Mouse (Mus musculus) kidney, adult 2 months (tissue): ENCODE measurements at regions not wholly inside any gene's neighbourhood (a gene's known extent, or its start where the extent isn't known, plus 50 kb on each side); places are given as distances from the start of the nearest gene placed in this dataset.

ENCODE experiments used
- DNase-seq: peaks from one replicate; pipeline ENCODE4 v3.0.0; 2021
- H3K27ac ChIP-seq: fragments of 200-500 bp; 2 replicates; pipeline ENCODE4 v1.5.1; 2012; ENCODE audit warnings: low read depth, low read length, control low read depth, inconsistent platforms; ENCODE audit not compliant: insufficient read depth
- H3K27me3 ChIP-seq: fragments of 200-500 bp; replicated peaks from 2 replicates; pipeline ENCODE4 v1.6.1; 2012; ENCODE audit warnings: mild to moderate bottlenecking, moderate library complexity, low read length, inconsistent platforms; ENCODE audit not compliant: control insufficient read depth, insufficient read depth
- H3K36me3 ChIP-seq: fragments of 200-500 bp; 2 replicates; pipeline ENCODE4 v1.6.1; 2012; ENCODE audit warnings: mild to moderate bottlenecking, moderate library complexity, low read length, inconsistent platforms; ENCODE audit not compliant: control insufficient read depth, insufficient read depth
- H3K4me1 ChIP-seq: fragments of 200-500 bp; 2 replicates; pipeline ENCODE4 v1.6.1; 2011; ENCODE audit warnings: low read length; ENCODE audit not compliant: control insufficient read depth, insufficient read depth
- H3K4me3 ChIP-seq: fragments of 200-500 bp; 2 replicates; pipeline ENCODE4 v1.5.1; 2011; ENCODE audit warnings: mild to moderate bottlenecking, low read depth, low read length, control low read depth; ENCODE audit not compliant: insufficient read depth
- CTCF ChIP-seq: fragments of 200-500 bp; conservative IDR thresholded peaks from 2 replicates; pipeline ENCODE4 v1.5.1; 2011; ENCODE audit warnings: low read depth, mild to moderate bottlenecking, control low read depth, low read length, moderate library complexity, mixed read lengths; ENCODE audit not compliant: insufficient read depth, insufficient read length
- POLR2A ChIP-seq: fragments of 200-500 bp; IDR thresholded peaks from one replicate; pipeline ENCODE4 v1.6.1; 2011; ENCODE audit warnings: low read depth, low read length, control low read depth
- WGBS: fragments of 180-500 bp; shearing (Covaris S2); methylation state at CpG from one replicate; pipeline ENCODE4 v1.1.7; 2018; 5-methylcytosine and 5-hydroxymethylcytosine counted together

DNA sequence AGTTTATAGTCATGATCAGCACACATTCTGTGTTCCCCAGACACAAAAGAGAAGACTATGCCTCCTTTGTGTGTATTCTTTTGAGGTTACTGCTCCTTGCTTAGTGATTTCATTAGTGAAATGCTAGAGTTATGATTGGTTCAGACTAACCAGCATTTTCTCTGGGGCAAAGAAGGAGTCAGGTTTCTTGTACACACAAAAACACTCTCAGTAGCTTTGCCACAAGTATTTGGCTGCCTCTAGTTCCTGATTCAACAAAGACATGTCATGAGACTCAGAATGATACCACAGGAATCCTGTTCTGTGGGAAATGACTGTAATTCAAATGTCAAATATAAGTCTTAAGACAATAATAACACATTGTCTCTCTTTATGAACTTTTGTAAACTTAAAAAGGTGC, 86.9 kb downstream of the Alx1 start:
- TF ChIP-seq CTCF (no peak), POLR2A (no peak)
- H3K4me1 ChIP-seq: no peaks in the 10 kb centered on the region
- H3K4me3 ChIP-seq: no peak overlapping the region
- no peak for DNase-seq
- no peak overlapping the region for H3K27ac ChIP-seq
- H3K27me3 ChIP-seq: no peaks in the 10 kb centered on the region
- no peaks in the 10 kb centered on the region for H3K36me3 ChIP-seq

DNA sequence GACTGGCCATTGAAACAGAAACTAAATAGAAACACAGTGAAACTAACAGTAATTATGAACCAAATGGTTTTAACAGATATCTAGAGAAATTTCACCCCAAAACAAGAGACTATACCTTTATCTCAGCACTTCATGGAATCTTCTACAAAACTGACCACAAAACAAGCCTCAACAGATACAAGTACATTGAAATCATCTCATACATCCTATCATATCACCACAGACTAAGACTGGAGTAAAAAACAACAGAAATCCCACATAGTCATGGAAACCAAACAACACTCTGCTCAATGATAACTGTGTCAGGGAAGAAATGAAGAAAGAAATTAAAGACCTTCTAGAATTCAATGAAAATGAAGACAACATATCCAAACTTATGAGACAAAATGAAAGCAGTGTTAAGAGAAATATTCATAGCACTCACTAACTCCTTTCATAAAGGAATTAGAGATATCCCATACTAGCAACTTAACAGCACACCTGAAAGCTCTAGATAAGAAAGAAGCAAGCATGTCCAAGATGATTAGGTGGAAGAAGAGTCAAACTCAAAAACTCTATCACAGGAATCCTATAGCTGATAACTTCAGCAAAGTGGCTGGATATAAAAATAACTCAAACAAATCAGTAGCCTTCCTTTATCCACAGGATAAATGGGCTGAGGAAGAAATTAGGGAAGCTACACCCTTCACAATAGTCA, 89.0 kb downstream of the Alx1 start:
- Histone ChIP-seq H3K27me3 (no peaks in the 10 kb centered on the region), H3K4me1 (no peaks in the 10 kb centered on the region), H3K27ac (no peak overlapping the region), H3K36me3 (no peaks in the 10 kb centered on the region), H3K4me3 (no peak overlapping the region)
- no peak for DNase-seq
- TF ChIP-seq POLR2A (no peak), CTCF (no peak)

DNA sequence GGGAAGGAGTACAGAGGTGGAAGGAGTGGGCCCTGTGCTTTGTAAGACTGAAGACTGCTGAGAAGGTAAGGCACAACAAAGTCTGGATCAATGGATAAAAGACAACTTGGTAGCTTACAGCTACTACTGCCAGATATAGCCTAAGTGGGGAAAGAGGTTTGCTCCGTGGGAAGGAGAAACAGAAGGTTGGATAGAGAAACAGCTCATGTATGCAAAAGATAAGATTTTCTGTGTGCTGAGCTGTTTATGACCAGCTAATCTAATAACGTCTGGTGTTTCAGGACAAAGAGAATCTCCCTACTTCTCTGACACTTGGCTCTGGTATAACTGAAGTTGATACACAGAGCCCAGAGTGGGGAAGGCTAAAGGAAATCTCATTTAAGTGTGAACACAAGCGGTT, 98.6 kb downstream of the Alx1 start:
- H3K27me3 ChIP-seq: no peaks in the 10 kb centered on the region
- H3K36me3 ChIP-seq: no peaks in the 10 kb centered on the region
- H3K4me1 ChIP-seq: no peaks in the 10 kb centered on the region
- no peak for TF ChIP-seq CTCF
- TF ChIP-seq POLR2A: no peak
- H3K27ac ChIP-seq: no peak overlapping the region
- no peak overlapping the region for H3K4me3 ChIP-seq
- 65% methylated on average over 3 of the region's 3 CpGs for WGBS
- no peak for DNase-seq

DNA sequence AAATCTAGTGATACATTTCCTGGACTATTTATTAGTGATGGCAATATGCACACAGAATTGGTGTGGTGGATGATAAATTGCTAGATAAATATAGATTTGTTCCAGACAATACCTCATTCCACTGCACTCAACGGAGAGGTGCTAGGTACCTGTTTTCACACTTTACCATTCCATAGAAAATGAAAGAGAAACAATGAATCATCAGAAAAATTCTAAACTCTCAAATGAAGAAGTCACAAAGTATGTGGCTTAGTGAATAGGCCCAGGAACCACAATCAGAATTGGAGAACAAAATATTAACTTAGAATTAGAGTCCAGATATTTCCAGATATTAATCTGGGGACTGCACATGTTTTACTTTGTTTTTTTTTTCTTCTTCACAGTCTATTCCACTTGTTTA, 101.4 kb downstream of the Alx1 start:
- Histone ChIP-seq H3K4me3 (no peak overlapping the region), H3K27me3 (no peaks in the 10 kb centered on the region), H3K4me1 (no peaks in the 10 kb centered on the region), H3K36me3 (no peaks in the 10 kb centered on the region), H3K27ac (no peak overlapping the region)
- TF ChIP-seq POLR2A (no peak), CTCF (no peak)
- 48% methylated on average over 1 of the region's 1 CpGs for WGBS
- DNase-seq: no peak

DNA sequence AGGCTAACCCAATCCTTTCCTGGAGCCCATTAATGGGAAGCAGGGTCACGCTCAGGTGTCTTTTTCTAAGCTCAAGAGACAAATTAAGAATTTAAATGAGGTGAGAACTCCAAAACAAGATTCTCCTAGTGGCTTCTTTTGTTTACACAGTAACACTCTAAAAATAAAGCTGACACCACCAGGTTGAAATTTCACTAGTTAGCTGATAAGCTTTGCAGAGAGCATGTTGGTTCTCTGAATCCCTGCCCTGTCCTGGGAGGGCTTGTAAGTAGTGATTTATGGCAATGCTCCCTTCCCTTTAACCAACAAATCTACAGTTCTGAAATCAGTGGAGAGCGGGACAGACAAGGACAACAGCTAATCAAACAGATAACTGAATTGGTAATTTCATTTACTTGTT, 132.6 kb downstream of the Alx1 start:
- H3K4me1 ChIP-seq: no peaks in the 10 kb centered on the region
- H3K27me3 ChIP-seq: no peaks in the 10 kb centered on the region
- TF ChIP-seq CTCF (no peak), POLR2A (no peak)
- H3K4me3 ChIP-seq: no peak overlapping the region
- no peak for DNase-seq
- no peak overlapping the region for H3K27ac ChIP-seq
- 25% methylated on average over 2 of the region's 2 CpGs for WGBS
- no peaks in the 10 kb centered on the region for H3K36me3 ChIP-seq

DNA sequence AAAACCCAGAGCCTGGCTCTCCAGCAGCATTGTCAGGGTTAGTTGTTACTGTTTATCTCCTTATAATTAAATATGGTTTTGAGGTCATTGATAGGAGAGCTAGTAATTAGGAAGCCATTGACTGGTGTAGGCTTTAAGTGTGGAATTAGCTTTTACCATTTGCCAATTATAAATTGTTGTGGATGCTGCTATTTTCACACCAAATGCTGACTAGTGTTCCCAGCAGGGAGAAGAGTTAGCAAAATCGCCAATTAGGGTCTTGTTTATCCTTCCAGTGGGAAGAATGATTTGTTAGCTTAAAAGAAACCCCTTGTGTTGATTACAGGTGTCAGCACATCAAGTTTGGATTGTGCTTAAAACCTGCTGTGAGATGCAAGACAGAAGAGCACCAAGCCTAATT, 134.1 kb downstream of the Alx1 start:
- no peaks in the 10 kb centered on the region for H3K36me3 ChIP-seq
- H3K4me3 ChIP-seq: no peak overlapping the region
- WGBS: 40% methylated on average over 1 of the region's 1 CpGs
- H3K27ac ChIP-seq: no peak overlapping the region
- TF ChIP-seq POLR2A: no peak
- TF ChIP-seq CTCF: no peak
- DNase-seq: no peak
- no peaks in the 10 kb centered on the region for H3K4me1 ChIP-seq
- no peaks in the 10 kb centered on the region for H3K27me3 ChIP-seq

DNA sequence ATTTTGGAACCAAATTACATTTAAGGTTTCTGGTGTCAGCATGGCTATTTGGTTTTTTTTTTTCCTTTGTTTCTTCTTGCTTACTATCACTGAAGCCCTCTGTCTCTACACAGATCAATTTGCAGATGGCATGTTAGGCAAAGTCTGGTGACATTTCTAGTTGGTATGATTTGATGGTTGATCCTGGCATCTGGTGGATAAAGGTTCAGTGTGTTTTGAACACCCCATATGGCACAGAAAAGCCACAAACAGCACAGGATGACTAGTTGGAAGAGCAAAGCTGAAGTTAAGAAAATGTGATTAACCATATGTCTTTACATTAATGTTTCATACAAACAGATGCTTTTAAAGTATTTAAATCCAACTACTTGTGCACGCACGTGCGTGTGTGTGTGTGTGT, 137.6 kb downstream of the Alx1 start:
- Histone ChIP-seq H3K4me3 (no peak overlapping the region), H3K27ac (no peak overlapping the region), H3K27me3 (no peaks in the 10 kb centered on the region), H3K36me3 (no peaks in the 10 kb centered on the region), H3K4me1 (no peaks in the 10 kb centered on the region)
- WGBS: 94% methylated on average over 3 of the region's 3 CpGs
- no peak for DNase-seq
- no peak for TF ChIP-seq POLR2A
- TF ChIP-seq CTCF: no peak
